Mouse (Mus musculus): ENCODE results near the gene Gm8237.
"Not testable (repeated sequence)": the region's sequence is repeated elsewhere in the genome, so short reads cannot be mapped to it uniquely, and the experiment has no call there.

Gm8237 gene

DNA sequence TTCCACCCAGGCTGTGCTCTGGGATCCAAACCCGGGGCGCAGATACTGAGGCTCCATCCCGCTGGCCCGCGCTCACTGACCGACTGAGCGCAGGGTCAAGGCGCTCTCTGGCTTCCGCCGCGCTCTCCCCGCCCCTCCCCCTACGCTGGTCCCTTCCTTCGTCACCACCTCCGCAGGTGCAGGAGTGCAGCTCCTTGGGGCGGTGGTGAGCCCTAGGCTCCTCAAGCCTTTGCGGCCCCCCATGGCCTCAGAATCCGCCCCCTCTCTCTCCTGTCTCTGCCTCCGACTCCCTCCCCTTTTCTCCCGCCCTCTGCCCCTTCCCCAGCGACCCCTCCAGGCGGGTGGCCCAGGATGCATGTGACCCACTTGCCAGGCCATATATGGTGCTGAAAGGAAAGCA, at the start of gene Gm8237:
Gm8237 (minus strand) TSS at position 142 of the 400 bp plus-strand sequence.
- DNase-seq: peak; percentile 6

DNA sequence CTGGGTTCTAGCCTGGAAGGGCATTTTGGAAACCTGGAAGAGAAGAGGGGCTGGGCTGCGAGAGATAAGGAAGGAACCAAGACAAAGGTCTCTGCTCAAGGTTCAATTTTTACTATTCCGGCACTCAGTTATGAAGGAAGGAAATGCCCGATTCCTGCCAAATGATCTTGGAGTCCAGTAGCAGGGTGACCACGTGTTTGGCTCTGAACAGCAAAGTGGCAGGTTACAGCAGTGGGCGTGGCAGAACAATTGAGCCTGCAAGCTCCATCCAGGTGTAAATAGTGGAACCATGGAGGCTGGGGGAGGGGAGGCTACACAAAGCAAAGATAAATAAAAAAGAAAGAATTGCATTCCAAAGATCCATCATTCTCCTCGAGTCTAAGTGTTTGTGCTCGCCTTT, 43.1 kb upstream of the Gm8237 start:
- DNase-seq: peak; percentile 68

DNA sequence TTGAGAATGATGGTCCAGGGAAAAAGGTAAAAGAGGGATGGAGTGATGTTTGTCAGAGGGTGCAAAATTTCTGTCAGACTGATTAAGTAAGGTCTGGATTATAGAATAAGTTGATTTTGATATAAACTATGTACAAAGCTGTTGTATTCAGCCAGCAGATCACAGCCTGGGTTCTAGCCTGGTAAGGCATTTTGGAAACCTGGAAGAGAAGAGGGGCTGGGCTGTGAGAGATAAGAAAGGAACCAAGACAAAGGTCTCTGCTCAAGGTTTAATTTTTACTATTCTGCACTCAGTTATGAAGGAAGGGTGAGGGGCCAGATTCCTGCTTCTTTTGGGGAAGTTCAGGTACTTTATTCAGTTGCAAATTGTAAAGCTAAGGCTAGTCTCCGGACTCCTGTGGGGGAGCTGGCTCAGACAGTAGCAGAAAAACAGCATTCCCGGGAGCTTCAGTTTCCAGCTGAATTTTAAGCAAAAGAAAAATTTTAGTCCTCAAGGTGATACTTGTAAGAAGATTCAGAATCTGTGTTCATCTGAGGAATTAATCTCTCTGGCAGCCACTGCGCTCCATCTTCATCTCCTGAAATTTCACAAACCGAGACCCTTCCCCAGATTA, 38.3 kb upstream of the Gm8237 start:
- DNase-seq: not testable (repeated sequence)

DNA sequence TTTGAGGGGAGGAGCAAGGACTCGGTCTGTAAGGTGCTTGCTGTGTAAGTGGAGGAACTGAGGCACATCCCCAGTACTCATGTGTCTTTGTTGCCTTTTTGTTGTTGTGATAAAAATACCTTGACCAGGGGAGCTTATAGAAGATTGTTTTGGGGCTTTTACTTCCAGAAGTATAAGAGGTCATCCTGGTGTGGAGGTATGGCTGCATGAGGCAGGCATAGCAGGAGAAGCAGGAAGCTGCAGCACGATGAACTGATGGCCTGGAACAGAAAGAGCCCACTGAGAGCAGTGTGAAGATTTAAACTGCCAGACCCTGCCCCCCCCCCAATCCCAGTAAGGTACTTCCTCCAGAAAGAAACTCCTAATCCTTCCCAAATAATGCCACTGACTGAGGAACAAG, 33.5 kb upstream of the Gm8237 start:
- not testable (repeated sequence) for DNase-seq

DNA sequence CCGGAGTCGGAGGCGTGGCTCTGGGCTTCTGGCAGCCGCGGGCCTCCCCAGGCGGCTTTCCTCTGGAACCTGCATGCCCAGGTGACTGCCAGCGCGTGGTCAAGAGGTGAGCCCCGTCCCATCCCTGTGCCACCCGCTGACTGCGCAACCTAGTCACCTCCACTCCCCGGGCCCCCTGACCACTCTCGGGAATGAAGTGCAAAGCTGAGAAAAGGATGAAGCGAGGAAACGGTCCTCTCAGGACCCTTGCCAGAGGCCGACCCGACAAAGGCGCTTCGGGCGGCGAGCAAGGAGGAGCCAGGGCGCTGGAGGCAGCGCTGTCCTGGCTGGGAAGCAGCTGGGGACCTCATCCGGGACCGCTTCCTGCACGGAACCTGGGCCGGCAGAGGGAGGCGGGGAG, 391 bp downstream of the Gm8237 start:
- DNase-seq: peak; percentile 19

DNA sequence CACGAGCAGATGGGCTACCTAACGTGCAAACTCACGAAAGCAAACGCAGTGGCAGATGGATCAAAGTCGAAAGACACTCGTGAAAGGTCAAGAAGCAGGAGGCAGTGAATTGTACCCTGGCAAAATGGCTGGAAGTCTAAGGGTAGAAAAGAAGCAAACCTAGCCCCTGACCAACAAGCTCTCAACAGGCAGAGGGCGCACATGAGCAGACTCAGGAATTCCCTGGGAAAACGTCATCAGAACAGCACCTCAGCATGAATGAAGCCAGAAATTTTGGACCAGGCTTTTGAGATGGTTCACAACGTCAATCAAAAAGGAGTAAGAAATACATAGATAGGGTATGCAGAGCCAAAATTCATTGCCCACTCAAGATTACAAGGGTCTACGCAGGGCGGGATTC, 1.0 kb downstream of the Gm8237 start:
- DNase-seq: peak; percentile 37

DNA sequence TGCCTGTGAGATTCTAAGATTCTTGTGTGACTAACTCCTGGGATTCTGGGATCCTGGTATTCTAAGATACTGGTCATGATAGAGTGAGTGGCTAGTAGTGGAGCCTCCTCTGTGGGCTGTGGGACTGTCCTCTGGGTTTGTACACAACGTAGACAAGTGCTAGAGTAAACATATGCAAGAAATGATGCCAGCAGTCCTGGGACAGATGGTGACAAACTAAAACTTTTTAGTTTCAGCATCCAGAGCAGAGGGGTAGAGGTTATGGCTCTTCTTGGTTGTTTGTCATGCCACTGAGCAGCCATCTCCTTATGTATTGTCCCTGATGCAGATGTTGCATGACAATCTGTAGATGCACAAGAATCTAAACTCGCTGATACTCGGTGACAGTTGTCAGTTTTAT, 24.3 kb downstream of the Gm8237 start:
- not testable (repeated sequence) for DNase-seq

DNA sequence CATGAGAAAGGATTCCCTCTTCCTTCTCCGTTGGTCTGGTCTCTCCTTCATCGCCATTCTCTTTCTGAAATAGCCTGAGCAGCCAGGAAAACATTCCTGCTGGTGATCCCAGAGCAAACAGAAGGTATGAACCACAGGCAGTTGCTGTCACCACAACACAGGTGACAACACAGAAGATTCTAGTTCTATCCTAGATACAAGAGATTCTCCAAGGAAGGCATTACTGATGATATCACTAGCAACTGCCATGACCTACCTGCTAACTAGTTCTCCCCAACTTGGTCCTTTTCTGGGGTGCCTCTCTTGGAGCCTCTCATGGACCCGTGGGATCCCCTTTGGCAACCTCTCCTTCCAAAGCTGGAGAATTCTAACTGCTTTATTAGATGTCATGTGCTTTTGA, 50.0 kb downstream of the Gm8237 start, which contains the start of gene Gm3424:
Gm3424 (minus strand) TSS at position 101 of the 400 bp plus-strand sequence.
- not testable (repeated sequence) for DNase-seq

DNA sequence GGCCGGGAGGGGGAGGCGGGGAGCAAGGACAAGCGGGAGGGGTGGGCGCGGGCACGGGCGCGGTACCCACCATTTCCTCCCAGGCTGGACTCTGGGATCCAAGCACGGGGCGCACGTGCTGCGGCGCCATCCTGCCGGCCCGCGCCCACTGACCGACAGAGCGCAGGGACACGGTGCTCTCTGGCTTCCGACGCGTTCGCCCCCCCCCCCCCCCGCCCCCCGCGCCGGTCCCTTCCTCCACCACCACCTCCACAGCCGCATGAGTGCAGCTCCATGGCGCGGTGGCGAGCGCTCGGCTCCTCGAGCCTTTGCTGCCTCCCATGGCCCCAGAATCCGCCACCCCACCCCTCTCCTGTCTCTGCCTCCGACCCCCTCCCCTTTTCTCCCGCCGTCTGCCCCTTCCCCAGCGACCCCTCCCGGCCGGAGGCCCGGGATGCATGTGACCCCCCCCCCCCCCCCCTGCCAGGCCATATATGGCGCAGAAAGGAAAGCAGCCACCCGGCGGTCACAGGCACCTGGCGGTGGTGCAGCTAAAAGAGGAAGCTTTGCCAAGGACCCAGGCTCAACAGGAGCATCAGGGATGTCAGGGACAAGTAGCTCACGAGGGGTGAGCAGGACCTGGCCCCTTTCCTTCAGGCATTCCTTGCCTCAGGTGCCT, 67.4 kb downstream of the Gm8237 start:
- not testable (repeated sequence) for DNase-seq

Data from kidney, adult 9 months (tissue).